ENCODE assay signal across 18 mouse cellular contexts in the genomic region with DNA sequence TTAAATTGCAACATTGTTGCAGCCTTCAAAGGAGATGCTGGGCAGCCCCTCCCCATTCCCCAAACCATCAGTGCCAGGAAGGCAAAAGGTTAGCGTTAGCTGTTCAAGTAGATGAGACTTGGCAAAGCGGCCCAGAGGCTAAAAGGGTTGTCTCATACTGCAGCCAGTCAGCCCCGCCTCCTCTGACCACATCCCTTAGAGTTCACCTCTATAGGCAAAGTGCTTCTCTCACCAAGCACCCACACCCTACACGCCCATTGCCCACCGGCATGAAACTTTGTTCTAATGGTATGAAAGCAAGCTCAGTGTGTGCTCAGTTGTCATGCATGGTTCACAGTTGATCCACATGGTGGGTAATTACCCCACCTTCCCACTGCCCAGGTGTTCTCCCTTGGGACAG. TPM values are rescaled to one million over a fixed set of nuclear protein-coding genes. Genes with fewer than 3 reads are reported as not detected.
A peak's percentile ranks its signal among the peaks of the same experiment; 100 is the strongest.
DNase-seq lines count a peak whose midpoint lies in the region; ATAC-seq and TF ChIP-seq lines count a peak whose summit lies in the region.
"Had no signal": no experiment of that assay in that cellular context is flagged by ENCODE, and none has a peak within 500 bp of the region (broad histone marks: within the 10 kb centered on the region; RNA-seq: fewer than 3 reads in every experiment).

No protein-coding gene starts in this region.

- DNase-seq in adrenal gland, postnatal 14 days, result peak; percentile 7
- DNase-seq in adrenal gland, postnatal 10 days, result no peak
- DNase-seq in CD4-positive, CD25-positive, alpha-beta regulatory T cell, adult 2 months (ENCODE audit: low read depth, low spot score), result peak; percentile 66
- DNase-seq in thymus, adult 2 months, result peak; percentile 69
- no peak for DNase-seq in adrenal gland, adult (ENCODE audit: inconsistent age in 2 of 2, low spot score in 1 of 2)
- no peak for DNase-seq in gastrocnemius, adult 8-10 months (ENCODE audit: low spot score in 2 of 2)
- DNase-seq: cerebellum, adult 11-12 months; embryo, embryonic 11 days had no signal

- peak; percentile 70 for ATAC-seq in monocyte, adult 5-6 weeks (replicated peaks; ENCODE audit: insufficient number of reproducible peaks, low FRiP score, low TSS enrichment, poor library complexity, severe bottlenecking)
- ATAC-seq in erythroblast, adult 5-6 weeks (replicated peaks; ENCODE audit: low FRiP score, poor library complexity, severe bottlenecking), result no peak
- ATAC-seq: hindbrain, embryonic 16.5 days; midbrain, embryonic 13.5 days had no signal

- peak overlapping the region; percentile 8; the same call in 1 of the 2 replicates for H3K27ac ChIP-seq in thymus, adult 2 months (ENCODE audit: control insufficient read depth, insufficient read depth, low read length)
- H3K27ac ChIP-seq: kidney, postnatal 0 days; limb, embryonic 10.5 days; liver, embryonic 15.5 days; midbrain, embryonic 13.5 days; neural tube, embryonic 15.5 days had no signal

- no peak overlapping the region for H3K4me3 ChIP-seq in thymus, adult 2 months (ENCODE audit: control insufficient read depth, insufficient read depth, low read length)
- H3K4me3 ChIP-seq: erythroblast, embryonic 14.5 days; limb, embryonic 10.5 days; liver, embryonic 15.5 days; midbrain, embryonic 13.5 days; neural tube, embryonic 15.5 days had no signal

- no peaks in the 10 kb centered on the region for H3K27me3 ChIP-seq in thymus, adult 2 months (ENCODE audit: control insufficient read depth, insufficient read depth, low read length)
- H3K27me3 ChIP-seq: liver, embryonic 15.5 days; midbrain, embryonic 13.5 days; neural tube, embryonic 15.5 days had no signal

- TF ChIP-seq POLR2A in thymus, adult 2 months (IDR thresholded peaks at IDR 0.05; ENCODE audit: control insufficient read depth, extremely low read depth, insufficient read depth, low read length, poor library complexity), result no peak

- no peaks in the 10 kb centered on the region for H3K36me3 ChIP-seq in thymus, adult 2 months (ENCODE audit: control insufficient read depth, insufficient read depth, low read length)
- H3K36me3 ChIP-seq: G1E; limb, embryonic 10.5 days; liver, embryonic 15.5 days; midbrain, embryonic 13.5 days; neural tube, embryonic 15.5 days had no signal

- H3K4me1 ChIP-seq in thymus, adult 2 months (replicated peaks; ENCODE audit: control insufficient read depth, insufficient read depth, low read length), result peaks cover 36% of the 10 kb centered on the region
- H3K4me1 ChIP-seq: limb, embryonic 10.5 days; liver, embryonic 15.5 days; neural tube, embryonic 15.5 days had no signal

- WGBS in thymus, adult 2 months, result 50% methylated on average over 5 of the region's 5 CpGs

- TF ChIP-seq CTCF in thymus, adult 2 months (IDR thresholded peaks at IDR 0.05; ENCODE audit: borderline replicate concordance, control insufficient read depth, extremely low read depth, insufficient read depth, low read length, poor library complexity), result no peak

RNA-seq across cellular contexts. Expression of a gene that starts 43.4 kb away (rescaled TPM):
- 21.2 and 39.7 TPM in 2 replicates for total RNA-seq in adrenal gland, postnatal 14 days (2021)
- total RNA-seq in adrenal gland, postnatal 10 days (2021), result 10 to 100 TPM; 26.4 to 27.5 TPM
- total RNA-seq in monocyte, adult 5-6 weeks (2017), result 64.2 to 128 TPM (median 84.7 TPM) in 3 replicates
- 873 and 1,043 TPM in 2 replicates for polyA plus RNA-seq in thymus, adult 2 months (2012; rRNA removed)
- 13.4 and 28.6 TPM in 2 replicates for total RNA-seq in erythroblast, adult 5-6 weeks (2015; ENCODE audit: low replicate concordance)
- total RNA-seq in erythroblast, adult 5-6 weeks (2017; ENCODE audit: low replicate concordance), result 1.4 and 3.3 TPM in 2 replicates
- total RNA-seq in gastrocnemius, adult 8-10 months (2022), result 100 to 1,000 TPM in 1 of 4 experiments, 10 to 100 TPM in 3; 69.8 to 101 (median 87.3) TPM
- polyA plus RNA-seq: G1E had no signal

Comparison
In these comparisons a context has a peak if more than half of its experiments do, and no peak if none do; other contexts are left out.
1. DNase-seq: peak in adrenal gland, postnatal 14 days (single experiment), CD4-positive, CD25-positive, alpha-beta regulatory T cell, adult 2 months (single experiment) and thymus, adult 2 months (single experiment); none in adrenal gland, postnatal 10 days (single experiment), adrenal gland, adult (0 of 2) and gastrocnemius, adult 8-10 months (0 of 2).